Mouse (Mus musculus) small intestine, adult 2 months (tissue): ENCODE data around the gene Gm20388.

ENCODE experiments used
- CTCF ChIP-seq: fragments of 200-500 bp; IDR thresholded peaks from 2 replicates; pipeline ENCODE4 v1.5.1; 2012; ENCODE audit warnings: low read depth, mild to moderate bottlenecking, control low read depth, inconsistent platforms, low read length, moderate library complexity, mixed read lengths; ENCODE audit not compliant: insufficient replicate concordance, insufficient read length; ENCODE audit errors: extremely low read depth
- POLR2A ChIP-seq: fragments of 200-500 bp; IDR thresholded peaks from 2 replicates; pipeline ENCODE4 v1.6.1; 2012; ENCODE audit warnings: low read depth, mild to moderate bottlenecking, control low read depth, inconsistent platforms, low read length, moderate library complexity

GRCm38 (mm10) chr8:122350309-122351089 is 2439.9 kb downstream of the Gm20388 start:
- TF ChIP-seq CTCF: no peak
- TF ChIP-seq POLR2A: no peak
